Mouse (Mus musculus): ENCODE data around the gene Defb48.

The Defb48 gene

GRCm38 (mm10) chr14:62928101-62928541 is 56.2 kb downstream of the Defb48 start:
- no peak for DNase-seq (ENCODE audit: low spot score)
